Mouse (Mus musculus) gastrocnemius, adult 2 months (tissue): ENCODE measurements around the gene Dmrta2. TPM values are rescaled to one million over a fixed set of nuclear protein-coding genes. Genes with fewer than 3 reads are reported as not detected.

Source experiments
- DNase-seq: peaks from one replicate; pipeline ENCODE4 v3.0.0; 2022
- H3K27ac ChIP-seq: fragments of 200-600 bp; 2 replicates; pipeline ENCODE4 v1.8.1; 2022; ENCODE audit warnings: mild to moderate bottlenecking
- H3K4me3 ChIP-seq: fragments of 200-600 bp; 2 replicates; pipeline ENCODE4 v1.8.1; 2022; ENCODE audit warnings: mild to moderate bottlenecking, moderate library complexity
- CTCF ChIP-seq: fragments of 200-600 bp; IDR thresholded peaks from 2 replicates; pipeline ENCODE4 v1.8.1; 2022; ENCODE audit warnings: antibody characterized with exemption, mild to moderate bottlenecking, moderate library complexity
- intact Hi-C: fragments of 180-260 bp; cut with DNase I; formaldehyde crosslinking; loops from one replicate; pipeline ENCODE4 v1.15.1; 2025
- total RNA-seq, 2 experiments: library from RNA; stranded (reverse); gene quantifications; 2 replicates each; pipeline ENCODE4 v1.2.3; 2021

The Dmrta2 gene
- total RNA-seq, 2 experiments from 2014 or later, result 0.08 TPM; not detected in 1

DNA sequence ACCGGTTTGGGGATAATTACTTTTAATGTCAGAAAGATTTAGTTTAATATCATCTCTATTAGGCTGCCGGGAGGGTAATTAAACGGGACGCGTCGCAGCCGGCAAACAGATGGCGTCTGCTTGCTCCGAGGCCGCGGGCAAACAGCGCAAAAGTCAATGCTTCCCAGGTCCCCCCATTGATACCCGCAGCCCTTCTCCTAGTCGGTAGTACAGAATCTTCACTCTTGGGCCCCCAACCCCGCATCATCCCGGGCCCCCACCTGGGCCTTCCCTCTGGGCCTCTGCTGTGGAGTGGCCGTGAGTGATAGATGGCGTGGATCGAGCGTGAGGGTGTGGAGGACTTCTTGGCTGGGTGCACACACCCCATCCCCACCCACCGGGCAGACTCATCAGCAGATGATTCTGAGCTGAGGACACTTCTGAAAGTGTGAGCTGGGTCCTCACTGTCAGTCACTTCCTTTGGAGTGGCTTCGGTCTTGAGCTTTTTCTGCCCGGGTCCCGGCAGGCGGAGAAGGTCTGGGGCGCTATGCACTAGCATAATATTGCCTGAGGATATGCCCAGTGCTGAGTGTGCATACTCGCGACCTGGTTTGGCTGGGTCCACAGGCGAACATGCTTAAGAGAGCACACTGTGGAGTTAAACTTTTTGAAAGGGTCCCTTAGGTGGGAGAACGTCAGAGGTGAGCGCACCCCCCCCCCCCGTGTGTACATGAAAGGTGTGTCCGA lies 3.0 kb upstream of the Dmrta2 start:
- intact Hi-C loops, result no loop called here

DNA sequence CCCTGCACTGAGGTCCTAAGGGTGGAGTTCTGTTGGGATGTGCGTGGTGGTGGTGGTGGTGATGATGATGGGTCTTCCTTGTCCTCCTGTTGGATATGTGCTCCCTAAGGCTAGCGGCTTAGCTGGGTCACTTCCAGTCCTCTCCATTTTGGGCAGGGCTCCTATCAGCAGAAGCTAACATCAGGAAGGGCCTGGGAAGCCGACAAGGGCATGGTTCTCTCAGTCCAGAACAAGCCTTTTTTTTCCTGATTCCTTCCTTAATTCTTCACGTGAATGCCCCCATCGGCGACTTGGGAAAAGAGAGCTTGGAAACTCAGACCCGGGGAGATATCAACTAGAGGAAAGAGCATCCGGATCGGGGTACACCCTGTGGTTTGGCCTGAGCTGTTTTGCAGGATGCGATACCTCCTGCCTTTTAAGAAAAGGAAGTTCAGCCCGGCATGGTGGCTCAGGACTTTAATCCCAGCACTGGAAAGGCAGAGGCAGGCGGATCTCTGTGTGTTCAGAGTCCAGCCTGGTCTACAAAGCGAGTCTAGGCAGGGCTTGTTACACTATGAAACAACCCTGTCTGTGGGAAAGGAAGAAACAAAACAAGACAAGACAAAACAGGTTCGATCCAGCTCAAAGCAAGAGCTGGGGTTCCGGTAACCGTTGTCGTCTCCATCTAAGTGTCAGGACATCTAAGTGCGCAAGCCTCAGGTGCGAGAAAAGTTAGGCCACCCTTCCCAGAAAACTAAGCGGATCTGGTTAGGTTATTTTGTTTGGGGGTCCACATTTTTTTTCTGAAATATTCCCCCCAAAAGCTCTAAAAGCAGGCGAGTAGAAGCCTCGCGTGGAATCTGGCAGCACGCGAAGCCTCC lies 2.2 kb upstream of the Dmrta2 start:
- intact Hi-C loops, result no loop called here
- no peak overlapping the region for H3K4me3 ChIP-seq
- DNase-seq, result no peak
- no peak overlapping the region for H3K27ac ChIP-seq
- TF ChIP-seq CTCF, result no peak

More for the DNA sequence above, 3.0 kb upstream of the Dmrta2 start:
- no peak for TF ChIP-seq CTCF
- DNase-seq, result no peak
- H3K4me3 ChIP-seq, result no peak overlapping the region
- no peak overlapping the region for H3K27ac ChIP-seq

DNA sequence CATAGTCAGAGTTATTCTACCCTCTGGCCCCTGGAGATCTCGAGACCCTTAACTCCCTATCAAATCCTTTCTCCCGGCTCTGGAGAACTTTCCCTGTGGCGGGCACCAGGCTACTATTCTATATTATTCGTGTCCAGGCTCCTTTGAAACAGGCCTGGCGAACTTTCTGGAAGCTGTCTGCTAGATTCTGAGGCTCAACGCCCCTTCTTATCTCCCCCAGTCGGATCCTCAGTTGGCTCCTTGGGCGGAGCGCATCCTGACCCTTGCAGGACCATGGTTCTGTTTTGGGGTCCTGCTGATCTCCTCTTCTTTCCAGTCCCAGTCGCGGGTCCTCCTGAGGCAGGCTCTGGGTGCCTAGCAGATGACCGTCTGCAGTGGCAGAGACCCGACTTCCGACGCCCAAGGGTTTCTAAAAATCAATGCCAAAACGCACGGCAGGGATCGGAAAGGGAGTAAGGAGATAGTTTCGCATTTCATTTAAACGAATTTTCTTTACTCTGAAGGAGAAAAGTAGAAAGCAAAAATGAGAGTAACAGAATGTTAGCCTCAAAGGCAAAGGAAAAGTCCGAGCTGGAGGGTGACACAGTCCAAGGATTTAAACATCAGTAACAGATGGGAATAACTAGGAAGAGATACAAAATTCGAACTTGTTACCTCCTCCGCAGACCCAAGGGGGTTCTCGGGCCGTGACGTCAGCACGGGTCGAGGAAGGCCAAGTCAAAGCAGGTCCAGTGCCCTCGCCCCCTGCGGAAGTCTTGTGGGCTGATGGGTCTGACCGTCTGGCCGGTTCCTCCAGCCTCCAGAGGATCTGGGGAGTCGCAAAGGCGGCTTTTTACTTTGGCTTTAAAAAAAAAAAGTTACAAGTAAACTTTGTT lies 1.3 kb upstream of the Dmrta2 start:
- intact Hi-C loops, result no loop called here
- TF ChIP-seq CTCF, result no peak
- DNase-seq, result no peak
- H3K27ac ChIP-seq, result no peak overlapping the region
- H3K4me3 ChIP-seq, result no peak overlapping the region

DNA sequence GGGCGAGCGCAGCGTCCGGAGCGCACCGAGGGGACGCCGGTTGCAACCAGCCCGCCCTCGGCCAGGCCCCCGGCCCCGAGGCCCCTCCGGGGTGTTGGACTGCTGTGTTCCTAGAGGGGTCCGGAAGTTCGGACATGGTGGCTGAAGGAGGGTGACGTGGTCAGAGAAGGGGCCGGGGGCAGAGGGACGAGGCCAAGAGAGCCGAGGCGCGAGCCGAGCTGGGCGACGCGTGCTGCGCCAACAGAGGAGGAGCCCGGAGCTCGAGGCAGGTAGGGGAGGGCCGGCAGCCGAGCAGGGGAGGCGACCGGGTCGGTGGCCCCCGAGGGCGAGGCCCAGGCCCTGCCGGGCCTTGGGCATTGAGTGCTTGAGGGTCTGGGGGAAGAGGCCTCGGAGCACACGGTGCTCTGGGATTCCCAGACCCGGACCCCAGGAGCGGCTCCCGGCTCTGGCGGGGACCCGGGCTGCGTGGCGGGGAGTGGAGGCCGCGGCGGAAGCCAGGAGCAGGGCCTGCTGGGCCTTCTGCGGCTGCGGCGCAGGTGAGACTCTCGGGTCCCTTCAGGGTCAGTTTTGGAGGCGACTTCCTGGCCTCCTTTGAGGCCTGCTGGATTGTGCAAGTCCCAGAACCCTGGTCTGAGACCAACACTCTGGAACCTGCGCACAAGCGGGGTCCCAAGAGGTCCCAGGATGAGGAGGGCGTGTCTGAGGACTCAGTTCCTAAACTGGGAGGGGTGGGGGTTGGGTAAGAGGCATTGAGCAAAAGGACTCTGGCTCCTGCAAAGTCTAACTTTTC lies 410 bp downstream of the Dmrta2 start:
- TF ChIP-seq CTCF, result no peak
- DNase-seq, result no peak

DNA sequence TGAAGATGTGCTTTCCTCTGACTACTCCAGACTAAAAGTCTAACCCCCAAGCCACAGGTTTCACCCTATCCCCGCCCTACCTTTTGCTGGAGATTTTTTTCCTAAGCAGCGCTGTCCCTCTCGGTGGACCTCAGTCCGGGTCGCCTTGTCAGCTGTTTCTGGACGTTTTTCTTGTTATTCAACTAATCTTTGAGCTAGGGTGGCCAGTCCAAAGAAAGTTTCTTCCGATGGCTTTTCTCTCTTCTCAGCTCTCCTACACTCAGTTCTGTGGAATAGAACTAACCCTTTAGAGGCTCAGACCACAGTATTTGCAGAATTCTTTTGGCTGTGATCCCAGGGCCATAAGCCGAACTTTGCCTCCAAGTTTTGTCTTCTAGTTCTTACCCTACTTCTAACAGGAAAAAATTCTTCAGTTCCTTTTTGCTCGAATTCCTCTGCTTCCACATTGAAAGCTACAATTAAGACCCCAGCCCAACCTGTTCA lies 1.0 kb downstream of the Dmrta2 start:
- no peak for DNase-seq
- intact Hi-C loops, result no loop called here
- no peak overlapping the region for H3K27ac ChIP-seq
- no peak overlapping the region for H3K4me3 ChIP-seq
- no peak for TF ChIP-seq CTCF

More for the DNA sequence above, 410 bp downstream of the Dmrta2 start:
- H3K27ac ChIP-seq, result no peak overlapping the region
- H3K4me3 ChIP-seq, result peak overlapping the region; percentile 56
- intact Hi-C loops, result no loop called here

DNA sequence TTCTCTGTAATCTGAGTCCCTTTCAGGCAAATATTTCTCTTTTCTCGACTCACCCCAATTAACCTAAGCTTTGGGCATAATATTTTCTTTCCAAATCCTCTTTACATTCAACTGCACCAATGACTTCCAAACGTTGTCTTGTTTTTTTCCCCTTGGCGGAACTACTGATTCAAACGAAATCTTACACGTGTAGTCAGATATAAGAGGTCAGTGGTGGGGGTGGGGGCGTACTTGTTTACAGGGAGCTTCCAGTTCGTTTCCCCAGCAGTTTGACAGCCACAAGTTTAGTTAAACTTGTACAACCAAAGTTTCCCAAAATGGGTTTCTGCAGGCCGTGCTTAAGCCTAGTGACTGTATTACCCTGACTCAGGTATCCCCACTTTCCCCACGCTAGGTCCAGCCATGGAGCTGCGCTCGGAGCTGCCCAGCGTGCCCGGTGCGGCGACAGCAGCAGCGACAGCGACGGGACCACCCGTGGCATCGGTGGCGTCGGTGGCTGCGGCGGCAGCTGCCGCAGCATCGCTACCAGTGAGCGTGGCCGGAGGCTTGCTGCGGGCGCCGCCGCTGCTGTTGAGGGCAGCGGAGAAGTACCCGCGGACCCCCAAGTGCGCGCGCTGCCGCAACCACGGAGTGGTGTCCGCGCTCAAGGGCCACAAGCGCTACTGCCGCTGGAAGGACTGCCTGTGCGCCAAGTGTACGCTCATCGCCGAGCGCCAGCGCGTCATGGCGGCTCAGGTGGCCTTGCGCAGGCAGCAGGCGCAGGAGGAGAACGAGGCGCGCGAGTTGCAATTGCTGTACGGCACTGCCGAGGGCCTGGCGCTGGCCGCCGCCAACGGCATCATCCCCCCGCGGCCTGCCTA lies 1.8 kb downstream of the Dmrta2 start:
- H3K4me3 ChIP-seq, result 0 out of 2 replicates have a peak overlapping the region, but pooled peaks have one; percentile 19
- no peak for TF ChIP-seq CTCF
- DNase-seq, result no peak
- intact Hi-C loops, result no loop called here
- no peak overlapping the region for H3K27ac ChIP-seq

DNA sequence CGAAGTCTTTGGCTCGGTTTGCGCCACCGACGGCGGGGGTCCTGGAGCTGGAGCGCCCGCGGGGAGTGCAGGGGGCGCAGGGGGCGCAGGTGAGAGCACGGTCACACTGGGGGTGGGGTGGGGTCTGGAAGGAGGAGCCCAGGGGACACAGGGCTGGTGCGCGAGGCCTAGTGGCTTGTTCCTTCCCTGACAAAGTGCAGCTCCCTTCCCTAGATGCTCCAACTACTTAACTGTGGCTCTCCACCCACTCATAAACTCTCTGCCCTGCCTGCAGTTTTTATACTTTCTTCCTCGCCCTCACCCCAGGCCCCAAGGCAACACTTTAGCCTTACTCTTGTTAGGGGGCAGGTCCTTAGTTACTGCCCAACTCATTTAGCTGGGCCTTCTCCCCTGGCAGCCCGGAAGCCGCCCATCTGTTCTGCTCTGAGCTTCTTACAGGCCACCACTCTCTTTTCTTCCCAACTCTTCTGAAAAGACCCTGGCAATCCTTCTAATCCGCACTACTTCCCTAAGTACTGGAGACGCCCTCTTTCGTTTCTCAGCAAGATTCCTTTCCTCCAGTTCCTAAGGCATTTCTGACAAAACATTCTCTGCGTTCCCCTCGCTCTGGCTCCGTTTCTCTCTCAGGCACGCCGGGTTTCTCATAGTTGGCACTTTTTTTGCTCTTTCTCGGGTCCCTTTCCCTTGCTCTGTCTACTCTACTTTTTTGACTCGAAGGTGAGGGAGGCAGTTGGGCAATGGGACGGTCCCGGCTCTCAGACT lies 2.6 kb downstream of the Dmrta2 start:
- no peak for DNase-seq
- H3K27ac ChIP-seq, result no peak overlapping the region
- TF ChIP-seq CTCF, result no peak
- H3K4me3 ChIP-seq, result 0 out of 2 replicates have a peak overlapping the region, but pooled peaks have one; percentile 19
- intact Hi-C loops, result no loop called here

DNA sequence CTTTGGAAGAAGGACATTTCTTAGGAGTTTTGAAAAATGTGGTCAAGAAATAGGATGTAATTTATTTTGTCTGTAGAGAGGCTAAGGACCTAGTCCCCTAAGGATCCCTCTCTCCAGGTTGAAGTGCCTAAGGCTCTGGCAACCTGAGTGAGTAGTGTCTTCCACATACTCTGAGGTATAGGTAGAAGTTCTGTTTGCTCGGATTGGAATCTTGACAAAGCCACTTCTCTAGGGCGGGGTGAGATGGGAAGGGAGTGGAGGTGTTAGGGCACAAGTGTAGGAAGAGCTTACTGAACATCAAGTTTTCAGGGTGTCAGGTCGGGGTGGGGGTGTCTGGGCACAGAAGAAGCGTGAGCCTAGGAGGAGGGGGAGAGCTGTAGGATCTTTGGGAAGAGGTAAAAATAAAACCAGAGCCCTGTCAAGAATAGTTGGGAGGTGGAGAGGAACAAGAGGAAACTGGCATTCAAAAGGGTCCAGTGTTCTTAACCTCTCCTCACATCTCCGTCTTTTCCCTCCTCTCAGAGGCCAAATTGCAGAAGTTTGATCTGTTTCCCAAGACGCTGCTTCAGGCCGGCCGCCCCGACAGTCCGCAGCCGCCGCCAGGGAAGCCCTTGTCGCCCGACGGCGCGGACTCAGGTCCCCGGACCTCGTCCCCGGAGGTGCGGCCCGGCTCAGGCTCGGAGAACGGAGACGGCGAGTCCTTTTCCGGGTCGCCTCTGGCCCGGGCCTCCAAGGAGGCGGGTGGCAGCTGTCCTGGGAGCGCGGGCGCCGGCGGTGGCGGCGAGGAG lies 3.4 kb downstream of the Dmrta2 start:
- no peak for DNase-seq
- Histone ChIP-seq H3K4me3 (peak overlapping the region; percentile 70), H3K27ac (no peak overlapping the region)
- no peak for TF ChIP-seq CTCF
- intact Hi-C loops, result no loop called here

DNA sequence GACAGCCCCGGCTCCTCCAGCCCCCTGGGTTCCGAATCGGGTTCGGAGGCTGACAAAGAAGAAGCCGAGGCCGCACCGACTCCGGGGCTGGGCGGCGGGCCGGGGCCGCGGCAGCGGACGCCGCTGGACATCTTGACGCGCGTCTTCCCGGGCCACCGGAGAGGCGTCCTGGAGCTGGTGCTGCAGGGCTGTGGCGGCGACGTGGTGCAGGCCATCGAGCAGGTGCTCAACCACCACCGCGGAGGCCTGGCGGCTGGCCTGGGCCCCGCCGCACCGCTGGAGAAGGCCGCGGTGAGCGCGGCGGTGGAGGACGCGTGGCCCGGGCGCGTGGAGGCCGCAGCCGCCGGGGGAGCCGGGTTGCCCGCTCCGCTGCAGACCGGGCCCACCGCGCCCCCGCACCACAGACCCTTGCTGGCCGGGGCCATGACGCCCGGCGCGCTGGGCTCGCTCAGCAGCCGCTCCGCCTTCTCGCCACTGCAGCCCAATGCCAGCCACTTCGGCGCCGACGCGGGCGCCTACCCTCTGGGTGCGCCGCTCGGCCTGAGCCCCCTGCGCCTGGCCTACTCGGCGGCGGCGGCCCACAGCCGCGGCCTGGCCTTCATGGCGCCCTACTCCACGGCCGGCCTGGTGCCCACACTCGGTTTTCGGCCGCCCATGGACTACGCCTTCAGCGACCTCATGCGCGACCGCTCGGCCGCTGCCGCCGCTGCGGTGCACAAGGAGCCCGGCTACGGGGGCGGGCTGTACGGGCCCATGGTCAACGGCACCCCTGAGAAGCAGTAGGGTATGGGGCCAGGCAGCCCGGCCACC lies 4.2 kb downstream of the Dmrta2 start:
- DNase-seq, result no peak
- H3K27ac ChIP-seq, result no peak overlapping the region
- TF ChIP-seq CTCF, result no peak
- intact Hi-C loops, result no loop called here
- H3K4me3 ChIP-seq, result peak overlapping the region; percentile 70
